Mouse (Mus musculus) cerebellum, postnatal 14 days (tissue): ENCODE results near the gene Cpb1.

Source experiments
- DNase-seq, 2 experiments: peaks; one replicate each; pipeline ENCODE4 v3.0.0; 2021; ENCODE audit warnings: mixed read lengths in 2 of 2

Gene Cpb1

GRCm38 (mm10) chr3:20275633-20276032 is at the start of gene Cpb1:
TSS of gene Cpb1 (minus strand) at chr3:20275733.
- no peak for DNase-seq

GRCm38 (mm10) chr3:20317233-20317632 is 41.7 kb upstream of the Cpb1 start:
- DNase-seq: no peak

- DNase-seq: no peak
Observed at GRCm38 (mm10) chr3:20309142-20309541, 33.6 kb upstream of the Cpb1 start.

- no peak for DNase-seq
Observed at GRCm38 (mm10) chr3:20307256-20307655, 31.7 kb upstream of the Cpb1 start.

GRCm38 (mm10) chr3:20304758-20305352 is 29.3 kb upstream of the Cpb1 start:
- DNase-seq: no peak

GRCm38 (mm10) chr3:20295546-20295945 is 20.0 kb upstream of the Cpb1 start:
- DNase-seq: no peak

GRCm38 (mm10) chr3:20294542-20295348 is 19.2 kb upstream of the Cpb1 start:
- DNase-seq: no peak

- DNase-seq: no peak
Observed at GRCm38 (mm10) chr3:20291370-20291769, 15.8 kb upstream of the Cpb1 start.

GRCm38 (mm10) chr3:20288761-20289160 is 13.2 kb upstream of the Cpb1 start:
- DNase-seq: no peak

GRCm38 (mm10) chr3:20281796-20282195 is 6.3 kb upstream of the Cpb1 start:
- no peak for DNase-seq

GRCm38 (mm10) chr3:20254566-20255479 is 20.7 kb downstream of the Cpb1 start:
- peak in 1 of 2 experiments; percentile 1 for DNase-seq

GRCm38 (mm10) chr3:20243913-20244312 is 31.6 kb downstream of the Cpb1 start:
- DNase-seq: no peak

- DNase-seq: no peak
Observed at GRCm38 (mm10) chr3:20242050-20242449, 33.5 kb downstream of the Cpb1 start, which contains the start of gene Cpa3. TSS of gene Cpa3 (minus strand) at chr3:20242181.

GRCm38 (mm10) chr3:20239741-20240140 is 35.8 kb downstream of the Cpb1 start:
- no peak for DNase-seq

- no peak for DNase-seq
Observed at GRCm38 (mm10) chr3:20236965-20237364, 38.6 kb downstream of the Cpb1 start.

- no peak for DNase-seq
Observed at GRCm38 (mm10) chr3:20229027-20229426, 46.5 kb downstream of the Cpb1 start.

- DNase-seq: no peak
Observed at GRCm38 (mm10) chr3:20225429-20225828, 50.1 kb downstream of the Cpb1 start.

GRCm38 (mm10) chr3:20222926-20223698 is 52.4 kb downstream of the Cpb1 start:
- DNase-seq: no peak

- DNase-seq: no peak
Observed at GRCm38 (mm10) chr3:20222136-20222535, 53.4 kb downstream of the Cpb1 start.

GRCm38 (mm10) chr3:20198869-20199268 is 76.7 kb downstream of the Cpb1 start:
- DNase-seq: peak; percentile 70 to 75
